Mouse (Mus musculus) ES-CJ7 (cell line): ENCODE results near the gene Lyzl4.

Experiments
- DNase-seq: peaks from one replicate; pipeline ENCODE4 v3.0.0; 2011; ENCODE audit warnings: low read depth, low spot score

Lyzl4 gene

DNA sequence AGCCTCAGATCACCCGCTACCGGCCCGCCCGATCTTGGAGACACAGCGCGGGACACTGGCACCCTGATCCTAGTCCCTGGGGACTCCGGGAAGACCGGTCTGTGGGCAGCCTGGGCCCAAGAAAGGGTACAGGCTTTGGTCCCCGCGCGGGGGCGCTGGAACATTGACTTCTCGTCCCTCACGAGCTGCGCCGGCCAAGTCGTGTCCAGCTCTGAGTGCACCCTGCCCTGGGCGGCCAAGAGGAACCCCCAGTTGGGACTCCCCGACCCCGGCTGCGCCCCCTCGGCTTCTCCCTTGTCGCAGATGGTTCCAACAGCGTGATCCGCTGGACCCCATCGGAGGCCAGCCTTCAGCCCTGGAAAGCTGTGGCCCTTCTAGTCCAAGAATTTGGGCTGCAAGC, at the start of gene Lyzl4:
Gene Lyzl4, minus strand, starts transcription at position 96 of the 400 bp plus-strand sequence.
- peak; percentile 34 for DNase-seq

DNA sequence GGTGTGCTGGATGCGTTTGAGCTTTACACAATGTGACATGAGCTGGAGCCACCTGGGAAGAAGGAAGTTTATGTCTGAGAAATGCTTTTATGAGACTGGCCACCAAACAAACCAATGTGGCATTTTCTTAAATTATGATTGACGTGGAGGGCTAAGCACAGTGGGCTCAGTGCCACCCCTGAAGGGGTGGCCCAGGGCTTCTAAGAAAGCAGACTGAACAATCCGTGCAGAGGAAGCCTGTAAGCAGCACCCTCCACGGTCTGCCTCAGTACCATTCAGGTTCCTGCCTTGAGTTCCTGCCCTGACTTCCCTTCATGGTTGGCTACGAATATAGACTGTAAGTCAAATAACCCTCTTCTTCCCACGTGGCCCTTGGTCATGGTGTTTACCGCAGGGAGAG, 48.8 kb upstream of the Lyzl4 start:
- no peak for DNase-seq

DNA sequence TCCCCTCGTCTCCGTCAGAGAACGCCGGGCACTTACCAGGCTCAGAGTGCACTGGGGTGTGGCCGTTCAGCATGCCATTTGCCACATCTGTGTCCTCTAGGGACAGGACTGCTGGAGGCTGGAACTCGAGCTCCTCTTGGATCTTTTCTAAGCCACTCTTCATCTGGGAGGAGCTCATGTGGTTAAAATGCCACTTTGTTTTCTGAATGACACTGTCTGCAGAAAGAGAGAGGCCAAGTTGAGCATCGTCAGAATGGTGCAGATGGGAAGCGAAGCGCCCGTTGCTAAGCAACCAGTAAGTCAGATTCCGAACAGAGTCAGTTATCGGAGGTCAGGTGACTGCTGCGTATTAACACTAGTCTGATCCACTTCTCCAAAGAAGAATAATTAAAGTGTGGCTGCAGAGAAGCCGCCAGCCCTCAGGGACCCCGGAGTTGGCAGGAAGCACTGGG, 48.3 kb upstream of the Lyzl4 start:
- no peak for DNase-seq

DNA sequence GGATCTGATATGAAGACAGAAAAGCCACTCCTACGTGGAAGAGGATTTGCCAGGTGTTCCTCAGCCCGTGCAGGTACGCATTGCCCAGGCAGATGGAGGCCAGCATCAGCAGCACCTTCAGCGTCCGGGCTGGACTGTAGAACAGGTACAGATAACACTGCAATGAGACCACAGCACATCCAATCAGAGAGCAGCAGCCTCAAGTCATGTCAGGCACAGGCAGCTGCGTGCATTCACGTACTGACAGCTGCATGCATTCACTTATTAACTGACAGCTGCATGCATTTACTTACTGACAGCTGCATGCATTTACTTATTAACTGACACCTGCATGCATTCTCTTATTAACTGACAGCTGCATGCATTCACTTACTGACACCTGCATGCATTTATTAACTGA, 42.8 kb upstream of the Lyzl4 start:
- DNase-seq = no peak

DNA sequence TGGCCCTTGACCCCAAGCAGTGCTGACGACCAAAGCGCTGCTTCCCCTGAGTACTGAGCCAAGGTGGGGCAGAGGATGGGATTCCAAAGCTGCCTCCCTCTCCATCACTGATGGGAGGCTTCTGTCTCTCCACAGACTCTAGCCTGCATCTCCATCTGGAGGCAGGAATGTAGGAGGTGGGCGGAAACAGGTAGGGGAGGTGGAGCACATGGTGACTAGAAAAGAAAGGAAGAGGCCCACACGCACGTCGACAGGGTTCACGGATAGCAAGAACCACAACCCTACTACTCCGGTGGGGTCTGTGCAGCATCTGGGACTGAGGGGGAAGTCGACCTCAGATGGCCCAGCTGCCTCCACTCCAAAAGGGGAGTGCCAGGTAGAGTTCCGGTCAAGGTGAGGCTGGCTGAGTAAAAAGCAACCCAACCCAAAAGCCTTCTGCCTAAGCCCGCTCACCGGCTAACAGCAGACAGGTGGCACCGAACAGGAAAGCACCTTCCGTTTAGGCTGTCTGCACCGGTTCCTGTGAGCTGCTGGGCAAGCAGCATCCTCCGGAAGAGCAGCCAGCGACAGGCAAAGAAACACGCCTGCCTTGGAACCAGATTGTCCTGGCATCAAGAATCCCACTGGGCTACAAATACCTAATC, 40.3 kb upstream of the Lyzl4 start:
- no peak for DNase-seq

DNA sequence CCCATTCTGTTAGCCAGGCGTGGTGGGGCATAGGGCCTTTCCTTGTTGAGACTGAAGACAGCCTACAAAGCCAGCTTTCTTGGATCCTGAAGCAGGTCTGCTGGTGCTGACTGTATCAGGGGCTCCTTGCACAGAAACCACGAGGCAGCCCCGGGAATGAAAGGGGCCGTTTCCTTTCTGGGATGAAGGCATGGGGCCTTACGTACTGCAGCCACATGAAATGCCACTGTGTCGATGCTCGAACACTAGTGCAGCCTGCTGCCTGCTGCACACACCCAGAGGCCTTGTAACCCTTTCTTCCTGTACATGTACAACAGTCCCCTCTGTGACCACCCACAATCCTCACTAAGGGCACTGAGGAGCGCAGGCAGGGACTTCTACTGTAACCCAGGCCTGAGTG, 39.3 kb upstream of the Lyzl4 start:
- DNase-seq = no peak

DNA sequence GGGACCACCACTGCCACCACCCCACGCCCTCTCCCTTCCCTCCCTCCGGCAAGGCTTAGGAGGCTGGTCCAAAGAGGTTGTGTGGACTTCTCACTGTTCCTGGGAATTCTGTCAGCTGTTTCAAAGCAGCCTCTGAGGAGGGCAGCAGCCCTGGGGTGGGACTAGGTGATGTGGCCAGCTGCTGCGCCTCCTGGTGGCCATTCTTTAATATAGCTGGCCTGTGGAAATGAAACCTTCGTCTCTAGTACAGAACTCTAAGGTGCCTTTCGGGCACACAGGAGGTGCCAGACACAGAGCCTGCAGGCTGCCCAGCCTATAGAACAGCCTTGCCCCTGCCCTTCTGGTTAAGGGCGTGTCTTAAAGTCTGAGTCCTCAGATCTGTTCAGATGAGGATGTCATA, 37.7 kb upstream of the Lyzl4 start:
- DNase-seq = peak; percentile 47

DNA sequence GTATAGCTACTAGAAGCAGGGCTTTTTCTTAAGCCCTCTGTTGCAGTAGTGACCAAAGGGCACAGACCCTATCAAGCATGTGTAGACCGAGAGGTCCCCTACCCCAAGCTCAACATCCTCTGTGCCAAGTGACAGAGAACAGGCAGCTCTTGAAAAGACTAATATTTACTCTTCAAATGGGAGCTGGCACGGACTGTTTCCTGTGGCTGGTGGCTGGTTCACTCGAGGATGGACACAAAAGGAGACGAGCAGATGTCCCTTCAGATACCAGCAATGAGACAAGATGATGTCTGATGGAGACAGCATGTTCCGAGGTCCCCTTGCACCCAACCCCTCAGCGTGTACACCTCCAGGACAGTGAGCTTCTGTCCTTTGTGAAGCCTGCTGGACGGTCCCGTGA, 35.6 kb upstream of the Lyzl4 start:
- no peak for DNase-seq

DNA sequence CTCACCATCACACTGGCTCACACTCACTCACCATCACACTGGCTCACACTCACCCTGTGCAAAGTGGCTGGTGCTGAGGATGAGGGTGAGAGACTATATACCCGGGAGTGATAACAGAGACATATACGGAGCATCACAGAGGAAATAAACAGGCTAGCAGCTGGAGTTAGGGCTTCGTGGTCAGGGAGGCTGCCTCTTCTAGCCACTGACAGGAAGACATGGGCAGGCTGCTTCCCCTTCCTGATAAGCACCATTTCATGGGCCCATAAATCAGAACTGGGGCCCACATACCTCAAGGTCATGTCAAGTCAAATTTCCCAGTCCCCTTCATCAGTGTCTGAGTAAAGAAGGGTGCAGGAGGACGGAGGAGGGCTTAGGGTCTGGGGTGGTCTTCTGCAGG, 35.2 kb upstream of the Lyzl4 start:
- no peak for DNase-seq

DNA sequence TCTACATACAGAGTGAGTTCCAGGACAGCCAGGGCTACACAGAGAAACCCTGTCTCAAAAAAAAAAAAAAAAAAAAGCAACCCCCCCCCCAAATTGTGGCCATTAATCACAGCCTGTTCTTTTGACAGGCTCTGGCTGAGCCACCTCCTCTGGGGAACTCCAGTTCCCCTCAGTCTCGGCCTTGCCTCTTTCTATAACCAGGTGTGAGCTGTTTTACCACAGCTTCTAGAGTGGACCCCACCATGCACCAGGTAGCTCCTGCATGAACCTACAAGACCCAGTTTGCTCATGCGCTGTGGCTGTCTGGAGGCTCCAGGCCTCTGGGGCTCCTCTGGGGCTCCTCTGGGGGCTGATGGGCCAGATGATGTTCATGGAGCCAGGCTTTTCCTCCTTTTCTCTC, 33.7 kb upstream of the Lyzl4 start:
- DNase-seq = no peak

DNA sequence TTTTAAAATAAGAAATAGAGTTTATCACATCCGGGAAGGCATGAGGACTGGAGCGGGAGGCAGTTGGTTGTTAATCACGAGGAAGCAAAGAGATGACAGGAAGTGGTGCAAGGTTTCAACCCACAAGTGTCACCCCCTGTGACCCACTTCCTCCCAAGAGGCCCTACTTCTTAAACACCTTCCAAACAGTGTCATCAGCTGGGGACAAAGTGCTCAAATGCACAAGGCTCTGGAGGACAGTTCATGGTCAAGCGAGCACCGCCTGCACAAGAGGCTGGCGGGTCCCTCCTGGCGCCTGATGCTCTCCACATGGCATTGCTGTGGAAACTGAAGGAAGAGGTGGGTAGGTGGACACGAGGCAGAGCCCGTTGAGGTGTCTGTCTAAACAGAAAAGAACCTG, 33.1 kb upstream of the Lyzl4 start:
- no peak for DNase-seq

DNA sequence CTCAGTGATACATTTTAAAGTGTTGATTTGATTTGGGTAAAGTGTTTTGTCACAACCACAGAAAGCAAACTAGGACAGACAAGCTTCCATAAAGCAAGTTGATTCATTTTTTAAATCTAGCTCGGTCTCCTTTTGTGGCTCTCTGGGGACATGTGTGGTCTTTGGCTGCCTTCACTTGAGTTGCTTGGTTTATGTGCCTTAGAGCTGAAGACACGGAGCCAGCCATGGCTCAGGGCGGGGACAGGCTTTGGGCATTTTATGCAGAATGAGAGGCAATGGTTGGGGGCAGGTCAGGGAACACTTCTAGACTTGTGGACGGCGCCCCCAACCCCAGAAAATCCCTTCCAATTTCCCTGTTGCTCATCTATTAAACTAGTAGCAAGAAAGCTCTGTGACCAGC, 31.8 kb upstream of the Lyzl4 start:
- DNase-seq = no peak

DNA sequence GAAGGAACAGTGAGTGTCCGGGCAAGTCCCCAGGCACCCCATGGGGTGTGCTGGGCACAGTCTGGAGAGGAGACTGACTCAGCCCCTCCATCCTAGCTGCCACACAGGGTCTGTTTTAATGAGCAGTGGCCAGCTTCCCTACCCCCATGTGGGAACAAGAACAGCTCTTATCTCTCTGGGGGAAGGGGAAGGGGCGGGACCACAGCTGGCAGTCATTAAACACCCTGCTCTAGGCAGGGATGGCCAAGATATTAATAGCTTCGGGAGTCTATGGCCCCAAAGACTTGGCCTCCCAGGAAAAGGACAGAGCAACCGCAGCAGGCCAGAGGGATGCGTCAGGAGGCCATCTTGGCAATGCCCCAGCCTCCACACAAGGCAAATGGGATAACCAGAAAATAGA, 30.4 kb upstream of the Lyzl4 start:
- DNase-seq = no peak

DNA sequence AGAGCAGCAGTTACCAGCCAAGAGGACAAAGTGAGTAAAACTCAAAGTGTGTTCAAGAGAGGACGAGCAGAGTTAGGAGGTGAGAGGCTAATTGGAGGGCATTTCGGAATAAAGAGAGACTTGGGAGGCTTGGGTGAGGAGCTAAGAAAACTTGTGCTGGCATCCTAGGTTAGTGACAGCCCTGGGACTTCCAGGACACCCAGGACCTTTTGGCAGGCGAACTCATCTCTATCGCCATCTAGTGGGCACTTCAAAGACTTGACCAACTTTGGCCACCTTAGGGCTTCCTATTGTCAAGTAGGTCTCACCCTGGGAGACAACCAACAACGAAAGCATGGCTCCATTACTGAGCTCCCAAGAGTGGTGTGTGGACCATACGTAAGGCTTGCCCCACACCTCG, 29.4 kb upstream of the Lyzl4 start:
- DNase-seq = peak; percentile 66

DNA sequence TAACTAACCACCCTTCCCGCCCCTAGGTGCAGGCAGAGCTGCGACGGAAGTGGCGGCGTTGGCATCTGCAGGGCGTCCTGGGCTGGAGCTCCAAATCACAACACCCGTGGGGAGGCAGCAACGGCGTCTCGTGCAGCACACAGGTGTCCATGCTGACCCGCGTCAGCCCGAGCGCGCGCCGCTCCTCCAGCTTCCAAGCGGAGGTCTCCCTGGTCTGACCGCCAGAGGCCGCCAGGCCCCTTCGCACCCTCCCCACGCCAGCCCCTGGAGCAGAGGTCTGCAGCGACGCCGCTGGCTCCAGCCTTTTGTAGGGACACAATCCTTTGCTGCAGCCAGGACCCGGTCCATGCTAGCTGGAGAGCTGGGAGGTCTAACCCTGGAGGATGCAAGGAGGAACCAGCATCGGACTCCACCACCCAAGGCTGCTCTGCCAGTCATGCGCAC, 27.5 kb upstream of the Lyzl4 start:
- DNase-seq = peak; percentile 67

DNA sequence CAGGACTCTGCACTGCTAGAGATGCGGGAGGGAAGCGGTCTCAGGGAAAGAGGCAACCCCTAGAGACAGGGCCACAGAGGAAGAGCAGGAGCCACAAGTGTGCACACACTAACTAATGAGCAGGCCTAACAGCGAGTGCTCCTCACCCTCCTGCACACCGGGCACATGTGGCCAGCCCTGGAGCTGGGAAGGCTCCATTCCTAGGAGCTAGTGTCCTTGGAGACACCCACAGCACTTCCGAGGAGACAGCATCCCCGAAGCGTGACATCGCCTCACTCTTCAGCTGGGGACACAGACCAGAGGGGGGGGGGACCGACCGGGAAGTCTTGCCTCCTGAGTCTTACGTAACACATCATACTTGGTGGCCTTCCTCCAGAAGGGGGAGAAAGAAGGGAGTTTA, 25.9 kb upstream of the Lyzl4 start:
- no peak for DNase-seq

DNA sequence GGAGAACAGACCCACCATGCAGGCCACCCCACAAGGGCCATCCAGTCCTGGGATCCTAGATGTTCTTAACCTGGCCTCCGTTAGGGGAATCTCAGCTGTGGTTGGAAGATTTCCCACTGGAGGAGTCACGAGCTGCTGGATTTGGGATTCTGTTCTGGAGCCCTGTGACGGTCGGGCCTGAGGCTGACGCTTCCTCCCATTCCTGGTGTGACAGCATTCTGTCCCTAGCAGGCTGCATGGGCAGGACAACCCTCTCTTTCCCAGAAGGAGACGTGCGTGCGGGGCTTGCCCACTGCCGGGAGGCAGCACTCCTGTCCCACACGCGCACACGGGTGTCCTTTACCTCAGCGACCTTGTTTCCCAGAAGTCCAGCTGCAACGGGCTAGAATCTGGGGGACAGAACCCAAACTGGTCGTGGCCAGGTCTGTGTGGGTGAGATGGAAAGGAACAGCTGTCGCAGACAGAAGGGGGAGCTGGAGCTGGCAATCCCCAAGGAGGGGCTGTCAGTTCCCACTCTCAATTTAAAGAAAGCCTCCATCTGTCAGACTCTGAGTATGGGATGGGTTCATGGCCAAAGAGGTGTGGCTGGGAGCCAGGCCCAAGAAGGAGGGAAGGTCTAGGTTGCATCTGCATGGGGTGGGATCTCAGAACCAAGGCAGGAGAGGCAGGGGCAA, 25.2 kb upstream of the Lyzl4 start:
- DNase-seq = no peak

DNA sequence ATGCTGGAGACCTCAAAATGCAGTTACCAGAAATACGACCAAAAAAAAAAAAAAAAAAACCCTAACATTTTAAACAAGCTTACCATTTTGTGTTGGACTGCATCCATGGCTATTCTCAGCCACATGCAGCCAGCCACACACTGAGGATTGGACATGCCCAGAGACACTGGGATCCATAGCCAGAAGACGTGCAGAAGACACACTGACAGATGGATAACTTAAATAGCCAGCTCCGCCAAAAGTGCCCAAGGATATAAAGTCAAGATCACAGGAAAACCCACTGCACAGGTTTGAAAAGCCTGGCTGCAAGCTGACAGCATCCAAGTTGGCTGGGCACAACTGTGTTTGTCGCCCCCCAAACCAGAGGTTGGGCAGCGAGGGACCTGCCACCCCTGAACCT, 22.2 kb upstream of the Lyzl4 start:
- no peak for DNase-seq

DNA sequence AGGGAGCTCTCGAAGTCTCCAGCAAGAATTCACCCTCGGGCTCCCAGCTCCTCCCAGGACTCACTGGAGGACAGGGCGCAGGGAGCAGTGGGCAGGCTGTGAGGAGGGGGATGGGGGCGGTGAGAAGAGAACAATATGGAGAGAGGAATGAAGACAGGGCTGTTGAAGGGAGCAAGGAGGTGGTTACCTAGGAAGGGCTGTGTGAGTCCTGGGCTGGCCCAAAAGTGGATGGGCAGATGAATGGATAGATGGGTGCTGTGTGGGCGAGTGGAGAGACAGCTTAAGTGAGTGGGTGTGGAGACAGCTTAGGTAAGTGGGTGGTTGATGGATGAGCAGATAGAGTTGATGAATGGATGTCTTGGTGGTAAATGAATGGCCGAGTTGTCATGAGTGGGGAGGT, 21.6 kb upstream of the Lyzl4 start:
- no peak for DNase-seq

DNA sequence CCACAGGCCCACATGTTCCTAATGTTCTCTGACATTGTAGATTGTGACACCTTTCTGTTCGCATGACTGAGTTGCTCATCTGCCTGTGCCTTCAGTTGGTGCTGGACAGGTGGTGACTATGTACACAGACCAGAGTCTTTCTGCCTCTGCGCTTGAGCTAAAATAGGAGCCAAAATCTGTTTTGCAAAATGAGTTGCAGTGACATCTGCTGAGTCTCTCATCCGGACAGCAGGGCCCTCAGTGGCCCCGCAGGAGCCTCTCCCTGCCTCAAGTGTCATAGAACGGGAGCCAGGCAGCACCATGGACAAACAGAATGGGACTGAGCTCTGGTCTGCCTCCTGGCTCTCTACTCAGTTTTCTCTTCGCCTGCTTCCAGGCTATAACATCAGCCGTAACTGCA, 17.9 kb upstream of the Lyzl4 start:
- DNase-seq = no peak

DNA sequence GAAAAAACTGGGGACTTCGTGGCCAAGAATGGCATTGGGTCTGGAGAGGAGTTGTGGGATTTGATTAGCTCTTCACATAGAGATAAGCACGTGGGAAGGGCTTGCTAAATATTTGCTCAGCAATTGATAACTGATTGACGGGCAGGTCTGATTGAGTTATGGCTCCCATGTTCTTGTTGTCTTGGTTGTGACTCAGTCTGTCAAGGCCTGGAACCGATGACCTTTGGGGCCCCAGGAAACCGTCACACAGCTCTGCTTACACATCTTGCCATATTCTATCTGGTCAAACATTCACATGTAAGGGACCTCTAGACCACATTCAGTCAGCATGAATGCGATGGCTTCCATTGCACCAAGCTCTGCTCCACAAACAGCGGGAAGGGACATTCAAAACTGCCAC, 16.4 kb upstream of the Lyzl4 start:
- no peak for DNase-seq

DNA sequence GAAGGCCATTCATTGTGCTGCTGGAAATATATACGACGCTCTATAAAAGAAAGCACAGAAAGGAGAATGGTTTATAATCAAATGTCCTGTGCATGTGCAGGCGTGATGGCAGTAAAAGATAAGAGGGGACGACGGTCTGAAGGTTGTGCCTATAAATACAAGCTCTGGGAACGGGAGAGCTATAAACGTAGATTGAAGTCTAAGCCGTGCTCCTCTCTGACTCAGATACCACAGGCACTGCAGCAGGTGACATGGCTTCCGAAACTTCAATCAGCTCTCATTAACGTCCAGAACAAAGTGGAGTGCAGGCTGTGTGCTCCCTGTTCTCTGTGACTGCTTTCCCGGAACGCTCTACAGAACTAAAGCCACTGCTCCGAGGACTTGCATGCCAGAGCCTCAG, 15.2 kb upstream of the Lyzl4 start:
- no peak for DNase-seq

DNA sequence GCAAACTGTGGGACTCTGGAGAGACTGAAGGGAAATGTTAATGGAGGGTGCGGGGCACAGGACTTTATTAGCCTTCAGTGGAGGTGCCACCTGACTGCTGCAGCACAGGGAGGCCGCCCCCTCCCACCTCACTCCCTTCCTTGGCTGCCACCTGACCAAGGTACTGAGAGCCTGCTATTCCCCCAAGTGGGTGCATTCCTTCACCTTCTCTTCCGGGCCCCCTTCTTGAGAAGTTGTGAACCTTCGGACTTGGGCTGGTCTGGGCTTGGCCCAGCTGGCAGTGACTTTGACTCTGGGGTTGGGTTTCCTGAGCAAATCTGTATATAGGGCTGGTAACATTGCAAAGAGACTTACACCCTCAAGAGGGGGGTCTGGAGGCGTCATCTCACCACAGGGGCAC, 14.4 kb upstream of the Lyzl4 start:
- DNase-seq = no peak

DNA sequence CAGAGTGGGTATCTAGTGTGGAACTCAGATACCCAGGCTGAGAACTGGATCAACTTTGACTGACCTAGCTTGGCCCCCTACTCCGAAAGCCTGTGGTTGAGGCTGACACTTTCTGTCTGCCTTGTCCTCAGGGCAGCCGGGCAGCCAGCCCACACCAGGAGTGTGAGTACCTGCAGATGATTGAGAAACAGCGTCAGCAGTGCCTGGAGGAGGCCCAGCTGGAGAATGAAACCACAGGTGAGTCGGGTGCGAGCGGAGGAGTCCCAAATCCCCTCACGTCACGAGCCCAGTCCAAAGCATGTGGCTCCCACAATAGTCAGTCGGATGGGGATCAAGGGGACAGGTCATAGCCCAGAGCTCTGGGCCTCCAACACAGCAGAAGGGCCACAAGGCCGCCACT, 11.8 kb upstream of the Lyzl4 start:
- DNase-seq = no peak
